Mouse (Mus musculus): Measurements from ENCODE around the gene Snd1. TPM values are rescaled to one million over a fixed set of nuclear protein-coding genes. Genes with fewer than 3 reads are reported as not detected.
A peak's percentile ranks its signal among the peaks of the same experiment; 100 is the strongest.
"Not testable (repeated sequence)": the region's sequence is repeated elsewhere in the genome, so short reads cannot be mapped to it uniquely, and the experiment has no call there.

The Snd1 gene
- polyA plus RNA-seq, 1 experiment, result 138 TPM

DNA sequence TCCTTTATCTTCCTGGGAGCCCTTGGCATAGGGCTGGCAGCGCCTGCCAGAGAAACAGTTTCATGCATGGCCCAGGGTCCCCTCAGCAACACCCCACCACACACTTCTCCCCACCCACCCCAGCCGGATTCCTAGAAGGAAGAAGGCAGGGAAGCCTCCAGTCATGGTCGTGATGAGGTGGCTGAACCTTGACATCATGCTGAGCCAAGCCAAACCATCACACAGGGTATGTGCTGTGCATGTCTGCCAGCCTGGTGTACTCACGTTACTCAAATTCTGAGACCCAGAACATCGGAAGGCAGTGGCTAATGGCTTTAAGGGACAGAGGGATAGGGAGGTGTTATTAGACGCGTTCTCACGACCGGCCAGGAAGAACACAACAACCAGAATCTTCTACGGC lies 448.9 kb downstream of the Snd1 start:
- H3K27ac ChIP-seq (ENCODE audit: insufficient read depth, low read length), result no peak overlapping the region
- H3K4me3 ChIP-seq (ENCODE audit: insufficient read depth, low read length), result no peak overlapping the region
- TF ChIP-seq POLR2A (IDR thresholded peaks at IDR 0.05; ENCODE audit: low read depth, low read length) (no peak), CTCF (IDR thresholded peaks at IDR 0.05; ENCODE audit: borderline replicate concordance, insufficient read depth, low read length) (no peak)
- no peaks in the 10 kb centered on the region for H3K4me1 ChIP-seq (ENCODE audit: control insufficient read depth, insufficient read depth, low read length)

DNA sequence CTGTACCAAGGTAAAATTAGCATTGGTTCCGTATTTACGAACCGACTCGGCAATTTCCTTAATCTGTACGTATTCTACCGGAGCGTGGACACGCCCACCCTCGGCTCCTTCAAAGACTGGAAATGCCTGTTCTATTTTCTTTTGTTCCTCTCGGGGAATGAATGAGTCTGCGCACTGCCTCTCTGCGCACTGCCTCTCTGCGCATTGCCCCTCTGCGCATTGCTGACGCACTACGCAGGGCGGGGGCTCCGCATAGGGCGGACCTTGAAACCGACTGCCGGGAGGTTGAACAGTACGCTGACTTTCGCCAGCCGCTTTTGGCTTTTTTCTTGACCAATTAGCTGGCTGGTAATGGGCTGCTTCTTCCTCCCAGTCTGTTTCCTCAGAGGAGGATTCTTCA lies 453.0 kb downstream of the Snd1 start:
- not testable (repeated sequence) for H3K4me3 ChIP-seq (ENCODE audit: insufficient read depth, low read length); H3K4me1 ChIP-seq (ENCODE audit: control insufficient read depth, insufficient read depth, low read length); H3K27ac ChIP-seq (ENCODE audit: insufficient read depth, low read length)

DNA sequence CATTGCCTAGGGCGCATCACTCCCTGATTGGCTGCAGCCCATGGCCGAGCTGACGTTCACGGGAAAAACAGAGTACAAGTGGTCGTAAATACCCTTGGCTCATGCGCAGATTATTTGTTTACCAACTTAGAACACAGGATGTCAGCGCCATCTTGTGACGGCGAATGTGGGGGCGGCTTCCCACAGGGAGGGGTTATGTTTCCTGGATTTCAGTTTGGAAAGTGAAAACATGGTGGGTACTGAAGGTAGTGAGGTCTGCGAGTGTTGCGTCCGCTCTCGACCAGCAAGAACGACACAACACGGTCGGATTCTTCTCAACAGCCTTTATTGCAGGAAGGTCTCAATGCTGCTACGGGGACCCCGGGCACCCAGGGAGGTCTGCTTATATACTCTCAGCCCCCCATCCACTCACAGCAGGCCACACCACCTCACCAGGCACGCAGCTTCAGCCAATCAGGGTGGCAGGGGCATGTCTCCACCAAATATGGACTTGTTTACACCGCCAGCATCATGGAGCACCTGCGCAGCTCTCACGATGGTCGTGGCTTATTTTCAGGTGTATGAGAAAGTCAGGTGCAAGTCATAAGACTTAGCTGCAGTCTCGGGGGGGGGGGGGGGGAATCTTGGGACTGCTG lies 454.3 kb downstream of the Snd1 start:
- not testable (repeated sequence) for H3K4me1 ChIP-seq (ENCODE audit: control insufficient read depth, insufficient read depth, low read length); H3K4me3 ChIP-seq (ENCODE audit: insufficient read depth, low read length); H3K27ac ChIP-seq (ENCODE audit: insufficient read depth, low read length)

DNA sequence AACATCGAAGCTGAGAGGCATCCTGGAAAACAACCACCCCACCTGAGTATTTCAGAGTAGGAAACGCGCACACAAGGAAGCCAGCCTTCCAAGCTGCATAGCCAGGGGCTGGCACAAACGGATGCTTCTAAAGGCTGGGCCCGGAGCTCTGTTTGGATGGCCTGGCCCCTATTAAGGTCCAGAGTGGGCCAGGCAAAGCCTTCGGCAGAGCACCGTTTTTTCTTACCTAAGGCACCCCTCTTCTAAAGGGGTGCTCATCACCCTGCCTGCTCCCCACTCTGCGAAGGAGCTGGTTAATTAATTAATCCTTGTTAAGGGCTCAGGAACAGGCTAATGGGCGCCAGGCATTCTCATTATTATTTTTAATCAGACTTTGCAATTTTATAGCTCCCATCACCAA lies 456.3 kb downstream of the Snd1 start:
- H3K4me3 ChIP-seq (ENCODE audit: insufficient read depth, low read length), result no peak overlapping the region
- H3K4me1 ChIP-seq (ENCODE audit: control insufficient read depth, insufficient read depth, low read length), result no peaks in the 10 kb centered on the region
- H3K27ac ChIP-seq (ENCODE audit: insufficient read depth, low read length), result no peak overlapping the region
- no peak for TF ChIP-seq POLR2A (IDR thresholded peaks at IDR 0.05; ENCODE audit: low read depth, low read length)
- no peak for TF ChIP-seq CTCF (IDR thresholded peaks at IDR 0.05; ENCODE audit: borderline replicate concordance, insufficient read depth, low read length)

DNA sequence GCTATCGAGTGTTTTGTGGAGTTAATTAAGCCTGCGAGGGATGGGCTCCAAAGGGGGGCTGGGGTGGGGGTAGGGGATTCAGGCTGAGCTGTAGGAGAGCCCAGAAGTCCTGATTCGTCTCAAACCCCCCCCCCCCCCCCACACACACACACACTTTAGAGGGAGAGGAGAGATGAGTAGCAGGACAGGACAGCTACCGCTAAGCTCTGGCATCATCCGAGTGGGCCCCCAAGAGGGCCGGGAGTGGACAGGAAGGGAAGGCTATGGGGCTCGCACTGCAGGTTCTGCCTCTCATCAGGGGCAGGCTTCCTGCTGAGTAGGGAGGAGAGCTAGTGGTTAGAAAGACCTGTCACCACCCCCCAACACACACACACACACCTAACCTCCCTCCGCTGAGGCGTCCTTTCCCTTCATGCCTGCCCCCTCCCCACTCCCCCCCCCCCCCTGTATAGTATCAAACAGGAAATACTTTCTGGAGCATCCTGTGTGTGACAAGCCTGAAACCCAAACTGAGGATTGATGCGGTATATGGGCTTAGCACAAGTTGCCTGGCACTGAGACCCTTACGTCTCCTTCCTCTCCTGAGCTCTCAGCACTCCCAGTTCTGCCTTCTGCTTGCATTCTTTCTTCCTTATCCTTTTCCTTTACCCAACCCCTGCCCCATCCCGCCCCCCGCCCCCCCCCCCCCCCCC lies 456.8 kb downstream of the Snd1 start:
- Histone ChIP-seq H3K4me3 (ENCODE audit: insufficient read depth, low read length) (no peak overlapping the region), H3K4me1 (ENCODE audit: control insufficient read depth, insufficient read depth, low read length) (no peaks in the 10 kb centered on the region), H3K27ac (ENCODE audit: insufficient read depth, low read length) (no peak overlapping the region)
- TF ChIP-seq POLR2A (IDR thresholded peaks at IDR 0.05; ENCODE audit: low read depth, low read length) (no peak), CTCF (IDR thresholded peaks at IDR 0.05; ENCODE audit: borderline replicate concordance, insufficient read depth, low read length) (no peak)

DNA sequence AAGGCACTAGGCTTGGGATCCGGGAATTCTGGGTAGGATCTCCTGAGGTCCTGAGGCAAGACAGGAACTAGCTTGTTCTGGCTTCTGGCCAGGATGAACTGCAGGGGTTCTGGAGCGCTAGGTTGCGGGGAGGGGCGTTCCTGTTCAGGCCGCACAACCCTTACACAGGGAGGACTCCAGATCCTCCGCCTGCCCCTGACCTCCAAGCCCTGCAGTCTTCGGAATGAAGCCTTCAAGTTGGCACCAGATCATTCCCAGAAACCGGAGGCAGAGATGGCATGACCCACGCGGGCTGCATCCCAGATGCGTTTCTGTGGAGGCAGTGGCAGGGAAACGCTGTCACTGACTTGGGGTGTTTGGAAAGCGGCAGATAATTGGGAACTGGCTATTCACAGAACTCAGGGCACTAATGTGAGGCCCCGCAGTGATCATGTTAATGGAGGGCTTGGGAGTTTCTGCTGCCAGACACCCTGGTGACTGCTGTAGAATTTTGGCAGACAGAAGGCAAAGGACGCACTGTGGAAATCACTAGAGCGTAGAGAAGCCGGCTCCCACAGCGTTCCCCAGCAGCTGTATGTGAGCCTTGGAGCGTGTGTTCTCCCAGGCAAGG lies 457.5 kb downstream of the Snd1 start:
- Histone ChIP-seq H3K4me1 (ENCODE audit: control insufficient read depth, insufficient read depth, low read length) (no peaks in the 10 kb centered on the region), H3K4me3 (ENCODE audit: insufficient read depth, low read length) (no peak overlapping the region), H3K27ac (ENCODE audit: insufficient read depth, low read length) (no peak overlapping the region)
- TF ChIP-seq POLR2A (IDR thresholded peaks at IDR 0.05; ENCODE audit: low read depth, low read length), result no peak
- TF ChIP-seq CTCF (IDR thresholded peaks at IDR 0.05; ENCODE audit: borderline replicate concordance, insufficient read depth, low read length), result no peak

DNA sequence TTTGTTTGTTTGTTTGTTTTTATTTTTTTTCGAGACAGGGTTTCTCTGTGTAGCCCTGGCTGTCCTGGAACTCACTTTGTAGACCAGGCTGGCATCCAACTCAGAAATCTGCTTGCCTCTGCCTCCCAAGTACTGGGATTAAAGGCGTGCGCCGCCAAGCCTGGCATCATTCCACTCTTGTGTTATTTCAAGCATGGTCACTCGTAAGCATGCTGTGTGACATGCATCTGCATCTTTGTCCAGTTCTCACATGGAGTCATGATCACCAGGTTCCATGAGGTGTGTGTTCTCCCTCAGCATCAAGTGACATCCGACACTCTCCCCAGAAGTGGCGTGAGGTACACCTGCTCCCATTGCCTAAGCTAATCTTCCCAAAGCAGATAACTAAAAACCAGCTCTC lies 460.8 kb downstream of the Snd1 start:
- Histone ChIP-seq H3K4me3 (ENCODE audit: insufficient read depth, low read length) (no peak overlapping the region), H3K4me1 (ENCODE audit: control insufficient read depth, insufficient read depth, low read length) (no peaks in the 10 kb centered on the region), H3K27ac (ENCODE audit: insufficient read depth, low read length) (no peak overlapping the region)
- TF ChIP-seq POLR2A (IDR thresholded peaks at IDR 0.05; ENCODE audit: low read depth, low read length) (no peak), CTCF (IDR thresholded peaks at IDR 0.05; ENCODE audit: borderline replicate concordance, insufficient read depth, low read length) (no peak)

DNA sequence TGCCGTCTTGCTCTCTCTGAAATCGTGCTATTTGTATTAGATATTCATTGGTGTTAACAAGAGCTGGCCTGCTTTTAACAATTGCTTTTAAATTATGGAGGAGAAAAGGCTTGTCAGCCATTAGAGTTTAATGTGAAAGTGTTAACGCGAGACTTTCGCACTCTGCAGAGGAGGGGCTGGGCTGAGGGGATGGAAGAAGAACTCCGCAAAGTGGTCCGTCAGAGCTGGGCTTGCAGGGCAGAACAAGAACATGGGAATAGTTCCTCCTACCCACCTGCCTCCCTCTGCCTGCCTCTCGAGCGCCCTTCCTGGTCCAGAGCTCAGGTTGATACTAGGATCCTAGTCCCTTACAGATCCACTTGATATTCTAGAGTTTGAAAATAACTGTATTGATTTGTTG lies 472.3 kb downstream of the Snd1 start:
- TF ChIP-seq POLR2A (IDR thresholded peaks at IDR 0.05; ENCODE audit: low read depth, low read length), result no peak
- no peak for TF ChIP-seq CTCF (IDR thresholded peaks at IDR 0.05; ENCODE audit: borderline replicate concordance, insufficient read depth, low read length)
- no peak overlapping the region for H3K27ac ChIP-seq (ENCODE audit: insufficient read depth, low read length)

DNA sequence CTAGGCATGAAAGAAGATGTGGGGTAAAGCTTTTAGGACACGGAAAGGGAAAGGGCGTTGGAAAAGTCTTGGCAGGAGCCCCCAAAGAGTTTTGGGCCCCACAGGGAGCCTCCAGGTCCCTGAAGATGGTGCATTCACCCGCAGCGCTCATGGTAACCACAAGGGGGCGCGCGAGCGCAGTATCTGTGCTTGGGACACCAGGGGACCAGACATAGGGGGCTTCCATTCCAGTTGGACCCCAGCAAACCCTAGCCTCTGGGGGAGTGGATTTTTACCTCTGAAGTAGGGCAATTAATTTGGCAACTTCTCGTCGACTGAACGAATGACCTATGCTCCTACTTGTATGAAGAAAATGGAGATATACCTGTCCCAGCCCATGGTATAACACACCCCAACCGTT lies 474.3 kb downstream of the Snd1 start:
- Histone ChIP-seq H3K4me3 (ENCODE audit: insufficient read depth, low read length) (no peak overlapping the region), H3K27ac (ENCODE audit: insufficient read depth, low read length) (no peak overlapping the region), H3K4me1 (ENCODE audit: control insufficient read depth, insufficient read depth, low read length) (no peaks in the 10 kb centered on the region)
- TF ChIP-seq POLR2A (IDR thresholded peaks at IDR 0.05; ENCODE audit: low read depth, low read length) (no peak), CTCF (IDR thresholded peaks at IDR 0.05; ENCODE audit: borderline replicate concordance, insufficient read depth, low read length) (peak; percentile 70)

More for the DNA sequence above, 472.3 kb downstream of the Snd1 start:
- Histone ChIP-seq H3K4me3 (ENCODE audit: insufficient read depth, low read length) (no peak overlapping the region), H3K4me1 (ENCODE audit: control insufficient read depth, insufficient read depth, low read length) (no peaks in the 10 kb centered on the region)

DNA sequence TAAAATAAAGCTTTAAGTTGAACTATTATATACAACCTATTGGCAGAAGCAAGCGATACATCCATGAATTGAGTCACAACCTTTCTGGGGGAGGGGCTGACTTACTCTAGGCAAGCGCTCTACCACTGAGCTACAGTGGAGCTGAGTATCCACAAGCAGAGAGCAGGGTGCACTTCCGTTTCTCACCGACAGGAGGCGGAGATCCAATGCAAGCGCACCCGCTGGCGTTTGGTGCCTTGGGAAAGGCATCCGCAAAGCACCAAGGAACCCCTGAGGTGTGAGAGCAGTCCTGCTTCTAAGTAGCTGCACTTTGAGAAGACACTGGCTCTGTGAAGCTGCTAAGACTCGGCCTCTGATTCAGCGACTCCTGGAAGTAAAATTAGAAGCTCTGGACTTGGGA lies 480.6 kb downstream of the Snd1 start:
- no peak for TF ChIP-seq POLR2A (IDR thresholded peaks at IDR 0.05; ENCODE audit: low read depth, low read length)
- TF ChIP-seq CTCF (IDR thresholded peaks at IDR 0.05; ENCODE audit: borderline replicate concordance, insufficient read depth, low read length), result peak; percentile 69; the same call in 1 of the 2 replicates
- Histone ChIP-seq H3K4me1 (ENCODE audit: control insufficient read depth, insufficient read depth, low read length) (no peaks in the 10 kb centered on the region), H3K27ac (ENCODE audit: insufficient read depth, low read length) (no peak overlapping the region), H3K4me3 (ENCODE audit: insufficient read depth, low read length) (no peak overlapping the region)

Data from embryonic fibroblast, embryonic 13.5 days (primary cell).